Mouse (Mus musculus) adipocyte (in vitro differentiated cells): ENCODE results near the gene Cenpm.

Experiments
- DNase-seq: peaks from one replicate; pipeline ENCODE4 v3.0.0-alpha.2; 2016; ENCODE audit warnings: low spot score

The Cenpm gene

DNA sequence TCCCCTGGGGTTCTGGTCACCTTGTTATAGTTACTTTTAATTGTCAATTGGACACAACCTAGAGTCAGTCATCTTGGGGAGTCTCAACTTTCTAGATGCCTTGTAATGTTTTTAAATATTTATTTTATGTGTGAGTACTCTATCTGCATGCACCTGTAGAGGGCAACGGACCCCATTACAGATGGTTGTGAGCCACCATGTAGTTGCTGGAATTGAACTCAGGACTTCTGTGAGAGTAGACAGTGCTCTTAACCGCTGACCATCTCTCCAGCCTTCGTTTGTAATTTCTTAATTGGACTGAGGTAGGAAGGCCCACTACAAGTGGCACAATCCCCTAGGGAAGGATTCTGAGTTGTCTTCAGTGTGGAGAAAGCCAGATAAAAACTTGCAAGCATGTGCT lies 1.2 kb downstream of the Cenpm start:
- no peak for DNase-seq

DNA sequence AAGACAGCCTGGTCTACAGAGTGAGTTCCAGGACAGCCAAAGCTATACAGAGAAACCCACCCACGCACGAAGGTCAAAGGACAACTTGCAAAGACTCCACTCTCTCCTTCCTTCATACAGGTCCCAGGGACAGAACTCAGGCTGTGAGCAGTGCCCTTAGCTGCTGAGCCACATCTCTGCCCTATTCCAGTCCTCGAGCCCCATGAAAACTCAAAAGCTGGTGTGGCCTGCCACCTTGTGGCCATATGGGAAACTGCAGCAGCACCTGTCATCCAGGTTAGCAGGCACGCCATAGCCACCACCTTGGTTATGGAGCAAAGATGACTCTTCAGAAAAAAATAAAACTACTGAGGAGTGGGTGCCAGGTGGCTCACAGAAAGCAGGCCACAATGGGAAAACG lies 8.0 kb downstream of the Cenpm start:
- peak; percentile 76 for DNase-seq

DNA sequence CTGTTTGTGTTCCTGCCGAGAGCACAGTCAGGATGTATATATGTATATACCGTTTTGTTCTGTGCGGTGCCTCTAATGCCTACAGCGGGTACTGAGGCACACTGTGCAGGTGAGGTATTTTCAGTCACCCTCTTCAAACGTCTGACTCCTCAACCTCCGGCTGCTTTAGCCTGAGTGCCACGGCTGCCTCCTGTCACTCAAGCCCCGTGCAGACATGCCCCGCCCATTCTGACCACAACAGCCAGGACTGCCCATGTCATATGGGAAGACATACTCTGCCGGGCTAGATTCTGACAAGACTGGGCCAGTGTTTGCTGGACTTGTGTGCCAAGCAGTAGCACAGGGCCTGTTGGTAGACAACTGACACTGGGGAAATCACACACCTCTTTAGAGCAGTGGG lies 8.9 kb downstream of the Cenpm start:
- no peak for DNase-seq

DNA sequence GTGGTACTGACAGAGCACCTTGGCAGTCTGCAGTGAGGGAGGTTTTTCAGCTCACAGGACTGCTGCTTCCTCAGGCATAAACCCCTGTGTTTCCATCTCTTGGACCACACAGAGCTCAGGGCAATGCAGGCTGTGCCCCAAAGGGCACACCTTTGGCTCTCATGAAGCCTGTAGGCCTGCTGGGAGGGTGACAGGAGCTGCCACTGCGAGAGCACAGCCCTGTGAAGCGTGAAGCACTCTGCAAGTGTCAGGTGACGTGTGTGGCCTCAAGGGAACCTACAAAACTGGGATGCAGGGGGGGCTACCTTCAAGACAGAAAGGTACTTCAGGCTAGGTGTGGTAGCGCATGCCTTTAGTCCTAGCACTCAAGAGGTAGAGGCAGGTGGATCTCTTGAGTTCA lies 11.9 kb downstream of the Cenpm start:
- DNase-seq, result no peak

DNA sequence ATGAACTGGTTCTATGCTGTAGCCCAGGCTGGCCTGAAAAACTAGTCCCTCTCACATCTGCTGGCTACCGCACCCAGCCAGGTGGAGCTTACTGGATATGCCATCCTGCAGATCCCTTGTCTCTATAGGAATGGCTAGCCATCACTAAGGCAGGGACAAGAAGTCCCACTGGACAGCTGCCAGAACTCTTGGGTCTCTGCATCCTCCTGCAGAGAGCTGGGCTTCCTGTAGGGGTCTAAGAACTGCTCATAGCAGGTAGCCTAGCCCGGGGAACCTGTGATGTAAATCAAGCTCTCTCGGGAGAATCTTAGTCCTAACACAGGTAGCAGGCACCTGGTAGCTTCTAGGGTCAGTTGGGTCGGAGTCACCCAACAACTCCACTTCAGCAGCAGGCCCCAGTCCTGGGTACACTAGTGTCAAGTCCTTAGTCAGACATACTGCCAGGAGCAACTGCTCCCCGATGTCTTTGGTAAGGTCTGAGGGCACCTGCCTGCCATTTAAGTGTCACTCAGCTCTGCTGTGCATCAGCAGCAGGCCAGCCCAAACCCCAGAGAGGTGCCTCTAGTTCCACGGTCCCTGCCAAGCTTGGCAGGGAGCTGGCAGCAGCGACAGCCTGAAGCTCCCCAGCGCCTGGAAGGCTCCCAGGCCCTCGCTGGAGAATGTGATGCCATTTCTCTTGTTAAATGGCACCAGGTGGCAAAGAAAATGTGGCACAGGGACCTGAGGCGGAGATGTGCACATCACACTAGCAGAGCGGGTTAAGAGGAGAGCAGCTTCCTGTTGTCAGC lies 12.8 kb downstream of the Cenpm start:
- DNase-seq, result peak; percentile 55

DNA sequence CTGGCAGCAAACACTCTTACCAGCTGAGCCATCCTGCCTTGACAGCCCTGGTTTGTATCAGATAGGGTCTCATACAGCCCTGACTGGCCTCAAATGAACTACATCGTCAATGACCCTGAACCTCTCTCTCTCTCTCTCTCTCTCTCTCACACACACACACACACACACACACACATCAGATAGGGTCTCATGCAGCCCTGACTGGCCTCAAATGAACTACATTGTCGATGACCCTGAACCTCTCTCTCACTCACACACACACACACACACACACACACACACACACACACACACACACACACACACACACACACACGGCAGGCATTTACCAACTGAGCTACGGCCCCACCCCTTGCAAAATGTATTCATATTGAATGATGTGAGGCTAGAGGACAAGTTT lies 13.4 kb downstream of the Cenpm start:
- DNase-seq, result no peak

DNA sequence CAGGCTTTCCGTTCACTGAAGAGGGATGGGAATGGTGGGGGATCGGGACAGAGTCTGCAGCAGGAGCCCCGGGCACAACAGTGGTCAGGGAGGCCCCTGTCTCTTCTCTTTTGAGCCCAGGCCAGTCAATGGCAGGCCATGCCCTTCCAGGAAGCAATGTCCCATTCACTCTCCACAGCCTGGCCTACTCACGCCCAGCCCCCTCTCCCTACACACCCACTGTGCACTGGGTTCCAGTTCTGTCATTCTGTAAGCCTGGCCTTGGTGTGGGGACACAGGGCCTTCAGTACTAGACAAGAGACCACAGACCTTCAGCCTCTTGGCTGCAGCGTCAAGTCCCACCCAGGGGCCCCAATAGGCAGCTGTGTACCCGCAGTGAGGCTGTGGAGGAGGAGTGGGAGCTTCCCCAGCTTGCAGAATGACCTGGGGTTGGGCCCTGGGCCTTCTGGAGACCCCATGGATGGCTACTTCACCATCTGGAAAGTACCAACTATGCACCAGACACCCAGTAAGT lies 14.4 kb downstream of the Cenpm start:
- DNase-seq, result no peak

DNA sequence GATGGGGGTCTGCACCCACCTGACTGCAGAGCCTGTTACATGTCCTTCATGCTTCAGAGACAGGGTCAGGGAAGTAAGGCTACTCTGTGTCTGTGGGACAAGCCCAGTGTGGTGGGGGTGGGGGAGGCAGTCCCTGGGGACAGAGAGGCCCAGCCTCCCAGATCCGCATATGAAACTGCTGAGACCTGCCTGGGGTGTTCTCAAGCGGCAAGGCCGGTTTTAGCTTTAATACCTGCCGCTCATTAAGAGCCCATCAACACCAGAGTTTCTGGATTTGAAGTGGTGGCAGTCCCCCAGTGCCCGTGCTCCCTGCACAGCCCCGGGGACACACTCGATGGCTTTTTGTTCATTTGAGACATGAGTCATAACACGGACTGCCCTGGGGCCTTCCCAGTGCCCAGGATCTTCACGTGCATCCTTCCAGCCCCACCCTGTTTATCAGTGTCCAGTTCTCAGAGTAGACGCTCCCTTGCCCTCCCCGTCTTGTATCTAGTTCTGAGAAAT lies 15.0 kb downstream of the Cenpm start:
- DNase-seq, result no peak

DNA sequence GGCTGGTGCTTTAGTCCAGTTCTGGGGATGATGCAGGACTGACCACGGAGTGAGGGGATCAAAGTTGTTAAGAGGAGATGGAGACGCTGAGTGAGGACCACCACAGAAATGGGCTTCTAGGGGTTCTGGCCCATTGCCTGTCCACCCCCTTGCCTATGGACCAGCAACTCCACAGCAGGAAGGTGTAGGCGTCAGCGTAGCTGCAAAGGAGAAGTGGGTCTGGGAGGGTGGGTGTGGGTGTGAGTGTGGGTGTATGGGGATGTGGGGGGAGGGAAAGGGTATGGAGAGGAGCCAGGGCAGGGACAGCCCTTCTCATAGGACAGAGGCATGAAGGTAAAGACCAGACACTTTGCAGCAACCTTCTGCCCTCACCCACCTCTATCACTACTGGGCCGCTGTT lies 18.8 kb downstream of the Cenpm start:
- no peak for DNase-seq

DNA sequence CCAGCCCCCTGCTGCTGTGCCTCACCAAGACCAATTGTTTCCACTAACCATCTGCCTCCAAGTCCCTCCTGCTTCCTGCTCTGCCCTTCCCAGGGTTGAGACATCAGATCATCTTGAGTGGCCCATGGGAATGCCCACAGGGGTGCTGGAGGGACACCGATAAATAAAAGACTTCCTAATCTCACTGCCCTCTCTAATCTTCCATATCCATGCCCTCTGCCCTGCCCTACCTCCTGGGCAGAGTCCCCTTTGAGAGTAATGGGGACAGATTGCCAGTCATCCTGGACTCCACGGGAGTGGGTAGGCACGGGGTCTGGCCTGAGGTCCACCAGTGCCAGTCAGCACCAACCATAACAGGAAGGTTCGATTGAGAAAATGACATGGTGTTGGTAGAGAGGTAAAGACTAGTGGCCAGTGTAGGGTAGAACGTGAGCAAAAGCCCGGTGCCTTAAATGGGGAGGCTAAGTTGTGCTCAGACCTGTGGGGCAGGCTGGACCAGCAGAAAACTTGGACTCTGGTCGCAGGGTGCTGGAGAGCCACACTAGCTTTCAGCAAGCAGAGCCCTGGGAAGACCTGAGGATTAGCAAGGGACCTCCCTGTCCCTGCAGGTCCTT lies 19.8 kb downstream of the Cenpm start:
- no peak for DNase-seq

DNA sequence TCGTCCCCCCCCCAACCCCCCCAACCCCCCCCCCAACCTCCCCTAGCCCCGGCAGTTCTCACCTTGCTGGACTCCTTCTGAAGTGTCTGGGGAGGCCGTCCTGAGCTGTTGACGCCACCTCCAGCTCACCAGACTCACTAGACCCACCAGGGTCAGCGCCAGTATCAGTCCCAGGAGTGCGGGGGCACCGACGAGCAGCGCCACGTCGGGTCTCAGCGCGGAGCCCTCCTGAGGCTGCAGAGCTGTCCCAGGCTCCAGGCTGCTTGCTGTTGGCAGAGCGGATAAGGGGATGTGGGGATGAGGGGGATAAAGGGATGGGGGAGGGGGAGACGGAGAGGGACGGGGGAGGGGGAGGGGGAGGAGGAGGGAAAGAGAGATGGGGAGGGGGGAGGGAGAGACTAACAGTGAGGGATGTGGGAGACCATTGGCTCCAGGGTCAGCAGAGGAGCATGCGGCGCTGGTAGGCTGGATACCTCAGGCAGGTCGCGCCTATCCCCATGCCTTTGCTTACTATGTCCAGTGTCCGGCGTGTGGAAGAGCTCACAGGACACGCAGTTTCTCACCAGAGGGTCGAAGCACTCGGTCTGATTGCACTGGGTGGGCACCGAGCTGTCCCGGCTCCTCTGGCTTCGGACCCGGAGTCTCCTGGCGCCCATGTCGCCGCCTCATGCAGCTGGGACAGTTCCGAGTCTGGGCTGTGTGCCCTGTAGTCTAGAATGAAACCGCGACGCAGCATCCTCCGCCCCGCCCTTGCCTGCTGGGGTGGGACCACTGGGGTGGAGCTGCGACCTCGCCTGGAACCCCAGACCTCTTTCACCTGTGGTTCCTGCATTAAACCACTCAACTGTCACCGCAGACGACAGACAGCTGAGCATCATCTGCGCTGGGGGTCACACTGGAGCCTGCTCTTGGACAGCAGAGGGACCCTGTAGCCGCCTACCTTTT lies 20.6 kb downstream of the Cenpm start, which contains the start of gene Tnfrsf13c:
TSS of gene Tnfrsf13c (minus strand) at position 713 of the 945 bp plus-strand sequence.
- DNase-seq, result no peak

DNA sequence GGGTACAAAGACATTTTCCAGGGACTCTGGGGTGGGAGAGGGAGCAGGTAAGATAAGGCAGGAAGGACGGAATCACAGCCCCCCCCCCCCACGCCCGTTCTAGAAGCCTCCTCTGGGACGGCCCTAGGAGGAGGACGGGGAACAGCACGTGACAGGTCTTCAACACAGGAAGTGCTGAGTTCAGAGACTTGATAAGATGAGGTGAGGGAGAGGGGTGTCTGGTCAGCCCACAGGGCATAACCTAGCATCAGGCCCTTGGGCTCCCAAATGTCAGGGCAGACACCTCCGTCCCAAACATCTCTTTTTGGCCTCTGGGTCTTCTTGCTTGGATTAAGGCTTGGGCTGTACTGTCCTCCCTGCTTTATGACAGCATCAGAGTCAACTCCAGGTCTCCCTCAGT lies 21.3 kb downstream of the Cenpm start:
- no peak for DNase-seq

DNA sequence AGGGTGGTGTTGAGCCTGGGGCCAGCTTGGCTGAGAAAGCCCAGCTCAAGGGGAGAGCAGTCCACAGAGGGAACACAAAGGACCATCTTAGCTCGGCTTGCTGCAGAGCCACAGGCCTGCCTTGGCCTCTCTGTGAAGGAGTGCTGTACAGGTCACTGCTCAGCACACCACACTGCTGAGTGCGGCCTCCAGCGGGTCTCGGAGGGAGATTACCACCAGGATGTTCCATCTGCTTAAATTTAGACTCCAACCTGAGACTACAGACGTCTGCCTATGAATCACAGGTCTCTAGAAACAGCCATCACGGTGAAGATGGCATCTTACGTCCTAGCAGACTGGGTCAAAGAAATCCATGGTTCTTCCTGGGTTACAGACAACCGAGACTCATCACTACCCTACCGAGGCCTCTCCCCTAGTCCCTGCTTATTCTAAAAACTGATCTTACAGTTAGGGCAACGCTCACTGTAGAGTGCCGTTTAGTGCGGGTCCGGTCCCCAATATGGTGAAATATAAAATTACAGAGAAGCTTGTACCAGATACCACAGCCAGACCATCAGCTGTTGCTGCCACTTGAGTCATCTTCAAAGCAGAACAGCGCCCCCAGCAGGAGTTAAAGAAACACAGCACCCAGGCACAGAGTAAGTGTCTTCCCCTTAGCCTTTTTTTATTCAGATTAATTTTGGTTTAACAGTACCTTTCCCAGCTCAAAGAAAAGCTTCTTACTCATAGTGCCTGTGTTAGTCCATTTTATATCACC lies 23.3 kb downstream of the Cenpm start:
- DNase-seq, result no peak

DNA sequence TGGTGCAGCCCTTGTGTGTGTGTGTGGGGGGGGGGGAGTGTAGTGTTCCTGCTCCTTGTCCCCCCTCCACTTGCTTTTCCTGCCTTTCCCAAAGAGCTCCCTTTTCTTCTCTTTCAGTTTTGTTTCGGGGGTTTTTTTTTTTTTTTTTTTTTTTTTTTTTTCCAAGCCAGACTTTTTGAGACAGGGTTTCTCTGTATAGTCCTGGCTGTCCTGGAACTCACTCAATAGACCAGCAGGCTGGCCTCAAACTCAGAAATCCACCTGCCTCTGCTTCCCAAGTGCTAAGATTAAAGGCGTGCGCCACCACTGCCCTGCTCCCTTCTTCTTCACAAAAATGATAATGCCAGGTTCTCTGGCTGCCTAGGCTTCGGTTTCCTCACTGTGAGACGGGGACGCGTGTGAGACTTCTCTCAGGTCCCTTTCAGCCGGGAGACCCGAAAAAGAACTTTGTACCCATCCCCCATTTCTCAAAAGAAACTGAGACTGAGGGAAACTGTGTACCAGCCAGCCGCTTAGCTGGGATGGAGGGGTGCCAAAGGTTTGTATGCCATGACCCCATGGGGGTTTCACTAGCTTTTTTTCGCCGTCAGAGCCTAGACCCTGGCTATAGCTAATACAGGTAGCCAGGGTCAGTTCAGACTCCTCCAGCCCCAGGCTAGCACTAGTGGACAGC lies 24.4 kb downstream of the Cenpm start:
- DNase-seq, result no peak

DNA sequence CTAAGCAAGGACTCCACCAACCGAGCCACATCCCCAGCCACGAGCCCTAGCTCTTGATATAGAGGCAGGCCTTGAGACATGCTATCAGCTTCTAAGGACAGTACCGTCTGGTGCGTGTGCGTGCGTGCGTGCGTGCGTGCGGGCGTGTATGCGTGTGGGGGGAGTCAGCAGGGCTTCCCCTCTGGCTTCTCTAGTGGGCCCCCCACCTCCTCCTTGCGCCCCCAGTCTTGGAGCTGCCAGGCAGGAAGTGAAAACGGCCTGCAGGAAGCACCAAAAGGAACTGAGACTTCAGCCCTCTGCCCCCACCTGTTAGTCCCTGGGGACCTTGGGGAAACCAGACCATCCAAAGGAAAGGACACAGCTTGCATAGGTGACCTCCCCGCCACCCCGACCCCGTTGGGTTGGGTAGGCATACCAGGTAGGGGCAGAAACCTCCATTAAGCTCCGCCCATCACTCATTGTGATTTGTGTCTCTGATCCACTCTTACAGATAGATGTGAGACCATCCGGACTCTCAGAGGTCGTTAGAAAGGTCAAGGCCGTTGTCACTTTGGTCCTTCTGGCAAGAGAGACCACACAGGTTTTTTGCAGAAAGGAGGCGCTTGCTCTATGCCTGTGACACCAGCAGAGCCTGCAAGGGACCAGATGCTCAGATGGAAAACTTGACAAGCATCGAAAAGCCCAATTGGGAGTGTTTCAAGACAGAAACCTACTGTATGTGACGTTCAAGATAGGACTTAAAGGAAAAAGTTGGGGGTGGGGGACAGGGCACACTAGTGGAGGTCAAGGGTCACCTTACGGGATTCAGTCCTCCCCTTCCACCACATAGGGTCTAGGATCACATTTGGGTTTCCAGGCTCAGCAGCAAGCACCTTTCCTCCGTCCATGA lies 25.5 kb downstream of the Cenpm start:
- no peak for DNase-seq

DNA sequence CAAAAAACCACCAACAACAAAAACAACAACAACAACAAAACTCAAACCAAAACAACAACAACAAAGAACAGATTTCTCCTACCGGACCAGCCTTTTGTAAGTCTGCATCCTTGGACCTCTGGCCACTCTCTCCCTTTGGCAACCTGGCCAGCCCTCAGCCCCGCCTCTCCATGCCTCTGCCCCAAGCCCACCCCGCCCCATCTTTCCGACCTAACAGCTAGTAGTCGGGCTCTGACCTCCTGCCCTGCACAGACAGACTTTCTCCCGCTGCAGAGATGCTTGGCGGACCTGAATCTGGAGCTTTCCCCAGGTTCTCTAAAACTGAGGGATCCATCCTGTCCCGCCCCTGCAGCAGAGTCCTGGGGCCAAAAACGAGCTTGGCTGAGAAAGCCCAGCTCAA lies 26.6 kb downstream of the Cenpm start:
- DNase-seq, result no peak

DNA sequence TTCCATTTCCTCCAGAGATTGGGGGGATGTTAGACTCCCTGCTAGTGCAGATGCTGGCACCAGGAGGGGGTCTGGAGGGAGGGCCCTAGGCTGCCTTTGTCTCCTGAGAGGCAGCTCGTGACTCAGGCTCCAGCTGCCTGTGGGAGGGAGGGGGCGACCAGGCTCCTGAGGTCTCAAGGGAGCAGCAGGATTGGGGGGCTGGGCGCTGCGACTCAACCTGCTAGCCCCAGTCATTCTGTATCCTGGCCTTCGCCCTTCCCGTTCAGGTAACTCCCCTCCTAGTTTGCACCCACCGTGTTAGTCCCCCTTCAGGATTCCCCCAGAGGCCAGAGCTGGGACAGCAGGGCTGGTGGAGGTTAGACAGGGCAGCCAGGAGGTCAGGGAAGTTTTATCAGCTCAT lies 27.5 kb downstream of the Cenpm start:
- DNase-seq, result no peak

DNA sequence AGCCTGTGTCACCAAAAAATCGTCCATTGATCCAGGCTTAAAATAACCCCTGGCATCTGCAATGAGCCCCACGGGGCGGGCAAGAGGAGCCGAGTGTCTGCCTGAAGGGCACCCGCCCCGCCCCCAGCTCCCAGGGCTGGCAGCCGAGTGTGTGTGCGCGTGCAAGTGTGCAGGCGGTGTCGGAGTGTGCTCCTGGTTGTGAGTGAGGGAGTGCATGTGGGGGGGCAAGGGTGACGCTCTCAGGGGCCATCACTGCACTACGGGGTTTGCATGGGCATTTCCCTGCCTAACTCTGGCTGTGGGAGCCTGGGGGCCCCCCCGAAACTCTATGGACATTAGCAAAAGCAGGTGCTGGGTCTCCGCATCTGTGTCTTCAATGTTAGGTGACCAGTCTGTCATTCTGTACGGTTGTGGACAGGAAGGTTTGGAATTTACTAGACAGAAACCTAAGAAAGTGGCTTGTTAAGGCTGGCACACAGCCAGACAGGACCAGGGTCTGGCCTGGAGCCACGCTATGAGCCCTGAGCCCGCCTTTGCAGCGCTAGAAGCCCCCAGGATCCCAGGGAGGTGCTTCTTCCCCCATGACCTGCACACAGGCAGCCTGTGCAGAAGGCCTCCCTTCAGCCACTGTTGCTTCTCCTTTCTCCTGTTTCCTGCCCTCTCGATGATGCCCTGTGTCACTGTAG lies 28.3 kb downstream of the Cenpm start:
- no peak for DNase-seq

DNA sequence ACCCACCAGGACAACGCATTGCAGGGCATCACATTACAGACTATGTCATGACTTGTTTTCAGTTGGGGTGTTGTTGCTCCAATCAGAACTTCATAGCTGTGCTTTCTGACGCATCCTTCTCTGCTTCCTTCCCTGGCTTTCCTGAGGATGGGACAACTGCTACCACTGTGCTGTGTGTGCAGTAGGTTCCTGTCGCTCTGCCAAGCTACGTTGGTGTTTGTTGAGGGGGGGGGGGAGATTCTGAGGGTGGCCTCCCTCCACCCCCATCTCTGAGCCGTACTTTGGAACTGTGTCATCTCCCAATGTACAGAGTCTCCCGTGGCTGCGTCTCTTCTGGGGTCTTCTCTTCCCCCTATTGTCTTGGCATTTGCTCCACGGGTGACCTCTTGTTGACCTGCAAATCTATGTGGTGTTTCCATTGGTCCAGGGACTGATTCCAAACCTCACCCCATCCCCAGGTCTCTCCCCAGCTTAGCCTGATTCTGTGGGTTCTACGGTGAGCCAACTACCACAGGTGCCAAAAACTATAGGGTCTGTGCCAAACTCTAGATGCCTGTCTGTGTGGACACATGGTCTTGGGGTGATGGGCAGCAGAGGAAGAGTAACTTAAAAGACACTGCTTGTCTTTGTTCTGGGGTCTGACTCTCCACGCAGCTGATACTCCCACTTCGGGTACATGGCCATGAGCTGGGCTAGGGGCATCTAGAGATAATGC lies 29.1 kb downstream of the Cenpm start:
- DNase-seq, result no peak
